Mouse (Mus musculus): Measurements from ENCODE around the gene Acp1. TPM values are rescaled to one million over a fixed set of nuclear protein-coding genes. Genes with fewer than 3 reads are reported as not detected.

The Acp1 gene
- polyA plus RNA-seq (2015; fragmentation: Nextera tagmentation; extraction: Ambion mirVana) = 85.4 and 88.8 TPM in 2 replicates

DNA sequence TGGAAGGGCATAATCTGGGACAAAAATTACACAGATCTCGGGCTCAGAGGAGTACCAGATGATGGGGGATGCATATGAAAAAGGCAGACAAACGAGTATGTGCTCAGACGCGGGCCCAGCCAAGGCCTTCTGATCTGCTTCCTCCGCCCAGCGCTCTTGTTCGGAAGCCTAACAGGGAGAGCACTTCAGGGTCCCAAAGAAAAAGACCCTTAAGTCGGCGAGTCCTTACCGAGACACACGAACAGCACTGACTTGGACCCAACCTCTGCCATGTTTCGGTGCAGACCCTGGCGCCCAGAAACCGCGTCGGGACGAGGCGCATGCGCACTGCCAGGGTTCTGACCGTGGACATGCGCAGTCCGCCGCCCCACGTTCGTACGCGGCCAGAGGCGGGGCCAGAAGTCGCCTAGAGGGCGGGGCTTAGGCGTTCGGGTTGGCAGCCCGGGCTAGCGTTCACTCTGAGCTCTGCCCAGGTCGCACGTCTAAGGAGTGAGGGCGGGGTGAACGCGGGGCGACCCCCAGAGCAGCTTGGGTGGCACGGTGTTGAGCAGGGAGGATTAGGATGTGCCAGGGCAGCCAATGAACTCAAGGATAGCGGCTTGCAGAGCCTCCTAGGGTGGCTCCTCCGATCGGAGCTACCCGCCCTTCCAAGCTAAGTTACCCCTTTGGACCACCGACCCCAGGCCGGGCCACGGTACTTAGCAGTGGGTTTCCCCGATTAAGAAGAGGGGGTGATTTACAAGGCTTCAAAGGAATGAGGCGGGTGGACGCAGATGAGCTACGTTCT lies at the start of gene Acp1, which contains the start of gene Sh3yl1:
Gene Acp1 (minus strand): TSS at position 329 of the 787 bp plus-strand sequence.
Gene Sh3yl1 (plus strand): TSS at position 408 of the 787 bp plus-strand sequence.
- Histone ChIP-seq H3K27ac (ENCODE audit: low read length) (peak within 1 kb of the TSS; percentile 62), H3K36me3 (ENCODE audit: insufficient read depth, low read length) (no peaks in the 10 kb centered on the region), H3K9ac (replicated peaks; ENCODE audit: low read depth) (peak within 1 kb of the TSS; percentile 82), H3K9me3 (ENCODE audit: low read length) (no peaks in the 10 kb centered on the region), H3K4me1 (ENCODE audit: insufficient read depth, low read depth, low read length) (peaks cover 8% of the 10 kb centered on the region; the same call in 1 of the 2 replicates), H3K27me3 (replicated peaks; ENCODE audit: insufficient read depth, low read length) (no peaks in the 10 kb centered on the region), H3K4me3 (ENCODE audit: low read depth, low read length) (peak within 1 kb of the TSS; percentile 66), H3K4me2 (replicated peaks; ENCODE audit: low read depth, low read length) (peak within 1 kb of the TSS; percentile 97)
- WGBS = under 1% methylated on average over 52 of the region's 52 CpGs
- DNase-seq (ENCODE audit: low spot score) = peak; percentile 96
- peak; percentile 98 for ATAC-seq
- TF ChIP-seq EP300 (IDR thresholded peaks at IDR 0.05) = no peak
- TF ChIP-seq CTCF (IDR thresholded peaks at IDR 0.05) = no peak

DNA sequence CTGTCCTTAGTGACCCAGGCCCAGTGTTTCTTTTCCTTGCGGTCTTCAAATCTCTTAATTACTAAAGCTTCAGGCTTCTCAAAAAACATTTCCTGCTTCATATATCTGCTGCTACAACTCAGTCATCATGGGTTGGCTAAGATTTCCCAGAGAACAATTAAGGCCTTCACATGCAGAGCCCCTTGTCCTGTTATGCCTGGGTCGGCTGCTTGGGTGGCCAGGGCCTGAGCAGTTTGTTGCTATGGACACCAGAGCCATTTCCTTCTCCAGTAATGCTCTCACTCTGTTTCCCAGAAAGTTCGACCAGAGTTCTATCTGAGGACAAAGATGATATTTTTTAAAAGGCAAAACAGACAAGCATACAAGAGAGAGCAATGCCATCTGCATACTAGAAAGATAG lies 32.8 kb upstream of the Acp1 start:
- no peak for TF ChIP-seq CTCF (IDR thresholded peaks at IDR 0.05)
- TF ChIP-seq EP300 (IDR thresholded peaks at IDR 0.05) = no peak
- no peak overlapping the region for H3K9ac ChIP-seq (replicated peaks; ENCODE audit: low read depth)
- H3K27ac ChIP-seq (ENCODE audit: low read length) = no peak overlapping the region
- H3K36me3 ChIP-seq (ENCODE audit: insufficient read depth, low read length) = no peaks in the 10 kb centered on the region
- H3K4me3 ChIP-seq (ENCODE audit: low read depth, low read length) = no peak overlapping the region
- H3K4me1 ChIP-seq (ENCODE audit: insufficient read depth, low read depth, low read length) = no peaks in the 10 kb centered on the region
- H3K27me3 ChIP-seq (replicated peaks; ENCODE audit: insufficient read depth, low read length) = no peaks in the 10 kb centered on the region
- DNase-seq (ENCODE audit: low spot score) (no peak), ATAC-seq (no peak)
- H3K4me2 ChIP-seq (replicated peaks; ENCODE audit: low read depth, low read length) = no peak overlapping the region
- 44% methylated on average over 3 of the region's 3 CpGs for WGBS
- H3K9me3 ChIP-seq (ENCODE audit: low read length) = no peaks in the 10 kb centered on the region

DNA sequence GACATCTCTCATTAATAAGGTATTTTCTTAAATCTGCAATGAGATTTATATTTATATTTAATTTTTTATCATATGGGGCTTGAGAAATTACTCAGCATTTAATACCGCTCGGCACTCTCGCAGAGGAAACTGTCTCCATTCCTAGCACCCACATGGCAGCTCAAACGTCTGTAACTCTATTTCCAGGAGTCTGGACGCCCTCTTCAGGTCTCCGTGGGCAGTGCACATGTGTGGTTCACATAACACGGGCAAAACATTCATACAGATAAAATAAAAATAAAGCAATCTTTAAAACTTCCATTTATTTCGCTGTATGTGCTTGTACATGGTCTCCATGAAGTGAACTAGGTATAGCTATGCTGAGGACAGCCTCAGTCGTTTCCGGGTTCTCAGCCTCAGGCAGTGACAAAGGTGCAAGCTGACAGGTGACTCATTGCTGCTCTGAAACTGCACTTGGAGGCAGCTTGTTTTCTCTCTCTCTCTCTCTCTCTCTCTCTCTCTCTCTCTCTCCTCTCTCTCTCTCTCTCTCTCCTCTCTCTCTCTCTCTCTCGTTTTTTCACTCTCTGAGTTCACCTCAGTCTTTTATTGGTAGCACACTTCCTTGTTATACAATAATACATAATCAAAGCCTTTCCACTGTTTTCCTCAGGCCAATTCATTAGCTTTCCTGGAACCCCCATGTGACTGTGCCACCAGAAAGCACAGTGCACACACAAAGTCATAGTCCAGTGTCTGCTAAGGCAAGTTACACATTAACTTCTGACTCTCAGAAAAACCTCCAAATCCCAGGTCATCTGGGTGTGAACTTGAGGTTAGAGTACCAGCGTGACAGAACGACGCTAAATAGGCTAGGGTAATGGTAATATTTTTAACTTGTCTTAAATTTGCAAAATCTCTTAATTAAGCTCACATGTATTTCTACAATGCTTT lies 31.9 kb upstream of the Acp1 start:
- TF ChIP-seq CTCF (IDR thresholded peaks at IDR 0.05) (no peak), EP300 (IDR thresholded peaks at IDR 0.05) (no peak)
- no peak overlapping the region for H3K27ac ChIP-seq (ENCODE audit: low read length)
- H3K27me3 ChIP-seq (replicated peaks; ENCODE audit: insufficient read depth, low read length) = no peaks in the 10 kb centered on the region
- no peak for ATAC-seq
- no peaks in the 10 kb centered on the region for H3K9me3 ChIP-seq (ENCODE audit: low read length)
- no peak overlapping the region for H3K4me2 ChIP-seq (replicated peaks; ENCODE audit: low read depth, low read length)
- WGBS = 79% methylated on average over 14 of the region's 14 CpGs
- DNase-seq (ENCODE audit: low spot score) = no peak
- H3K9ac ChIP-seq (replicated peaks; ENCODE audit: low read depth) = no peak overlapping the region
- H3K4me3 ChIP-seq (ENCODE audit: low read depth, low read length) = no peak overlapping the region
- no peaks in the 10 kb centered on the region for H3K36me3 ChIP-seq (ENCODE audit: insufficient read depth, low read length)
- H3K4me1 ChIP-seq (ENCODE audit: insufficient read depth, low read depth, low read length) = no peaks in the 10 kb centered on the region

DNA sequence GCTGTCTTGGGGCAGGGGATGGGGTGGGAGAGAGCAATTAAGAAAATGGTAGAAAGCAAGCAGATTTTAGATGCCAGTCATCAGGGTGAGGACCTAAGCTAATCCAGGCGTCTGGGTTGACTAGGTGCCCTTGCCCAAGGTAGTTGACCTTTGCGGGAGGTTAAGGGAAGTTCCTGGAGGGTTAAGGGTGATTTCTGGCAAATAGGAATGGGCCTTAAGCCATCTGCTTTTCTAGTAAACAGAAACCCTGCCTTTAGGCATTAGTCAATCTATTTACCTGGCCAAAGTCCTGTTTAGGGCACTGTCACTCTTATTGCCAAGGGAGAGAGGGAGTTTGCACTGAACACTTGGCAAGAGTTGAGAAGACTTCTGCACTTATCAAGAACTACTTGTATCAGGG lies 25.5 kb upstream of the Acp1 start:
- Histone ChIP-seq H3K27me3 (replicated peaks; ENCODE audit: insufficient read depth, low read length) (no peaks in the 10 kb centered on the region), H3K9me3 (ENCODE audit: low read length) (no peaks in the 10 kb centered on the region), H3K4me3 (ENCODE audit: low read depth, low read length) (no peak overlapping the region), H3K27ac (ENCODE audit: low read length) (no peak overlapping the region), H3K9ac (replicated peaks; ENCODE audit: low read depth) (no peak overlapping the region), H3K36me3 (ENCODE audit: insufficient read depth, low read length) (no peaks in the 10 kb centered on the region), H3K4me1 (ENCODE audit: insufficient read depth, low read depth, low read length) (no peaks in the 10 kb centered on the region), H3K4me2 (replicated peaks; ENCODE audit: low read depth, low read length) (no peak overlapping the region)
- DNase-seq (ENCODE audit: low spot score) = no peak
- ATAC-seq = no peak
- 74% methylated on average over 2 of the region's 2 CpGs for WGBS
- TF ChIP-seq CTCF (IDR thresholded peaks at IDR 0.05) = no peak
- TF ChIP-seq EP300 (IDR thresholded peaks at IDR 0.05) = no peak

DNA sequence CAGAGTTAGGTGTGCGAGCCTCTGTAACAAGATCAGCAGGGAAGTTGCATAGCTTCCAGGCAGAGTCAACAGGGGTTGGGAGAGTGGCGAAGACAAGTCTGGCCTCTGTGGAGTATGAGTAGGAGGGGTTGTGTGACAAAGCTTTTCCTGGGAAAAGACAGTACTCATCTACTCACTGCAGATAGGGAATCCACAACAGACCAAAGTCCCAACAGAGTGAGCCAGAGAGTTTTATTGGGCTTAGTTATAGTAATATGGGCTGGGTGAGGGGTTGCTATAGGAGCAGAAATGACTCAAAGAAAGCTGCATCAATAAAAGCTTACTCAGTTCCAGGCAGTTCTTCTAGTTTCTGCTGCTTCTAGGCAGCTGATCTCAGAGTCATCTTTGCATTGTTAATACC lies 21.9 kb upstream of the Acp1 start:
- 77% methylated on average over 2 of the region's 2 CpGs for WGBS
- Histone ChIP-seq H3K4me1 (ENCODE audit: insufficient read depth, low read depth, low read length) (no peaks in the 10 kb centered on the region), H3K27me3 (replicated peaks; ENCODE audit: insufficient read depth, low read length) (no peaks in the 10 kb centered on the region), H3K36me3 (ENCODE audit: insufficient read depth, low read length) (no peaks in the 10 kb centered on the region), H3K9ac (replicated peaks; ENCODE audit: low read depth) (no peak overlapping the region), H3K4me2 (replicated peaks; ENCODE audit: low read depth, low read length) (no peak overlapping the region), H3K4me3 (ENCODE audit: low read depth, low read length) (no peak overlapping the region), H3K9me3 (ENCODE audit: low read length) (no peaks in the 10 kb centered on the region), H3K27ac (ENCODE audit: low read length) (no peak overlapping the region)
- no peak for DNase-seq (ENCODE audit: low spot score)
- TF ChIP-seq EP300 (IDR thresholded peaks at IDR 0.05) (no peak), CTCF (IDR thresholded peaks at IDR 0.05) (no peak)
- ATAC-seq = no peak

DNA sequence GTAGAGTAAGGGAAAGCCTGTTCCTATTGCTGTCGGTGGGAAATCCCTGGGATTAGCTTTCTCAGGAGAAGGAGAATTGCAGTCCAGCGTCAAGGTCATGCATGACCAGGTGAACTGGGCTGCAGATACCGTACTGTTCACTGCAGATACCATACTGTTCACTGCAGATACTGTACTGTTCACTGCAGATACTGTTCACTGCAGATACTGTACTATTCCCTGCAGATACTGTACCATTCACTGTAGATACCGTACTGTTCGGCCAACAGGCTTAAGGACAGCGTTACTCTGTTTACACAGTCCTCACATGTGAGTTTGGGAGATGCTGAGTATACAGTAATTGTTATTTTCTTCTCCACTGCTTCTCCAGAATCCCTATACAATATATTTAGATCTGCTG lies 16.8 kb upstream of the Acp1 start:
- Histone ChIP-seq H3K4me3 (ENCODE audit: low read depth, low read length) (no peak overlapping the region), H3K9me3 (ENCODE audit: low read length) (no peaks in the 10 kb centered on the region), H3K4me1 (ENCODE audit: insufficient read depth, low read depth, low read length) (no peaks in the 10 kb centered on the region), H3K4me2 (replicated peaks; ENCODE audit: low read depth, low read length) (no peak overlapping the region), H3K27ac (ENCODE audit: low read length) (no peak overlapping the region), H3K9ac (replicated peaks; ENCODE audit: low read depth) (no peak overlapping the region), H3K27me3 (replicated peaks; ENCODE audit: insufficient read depth, low read length) (no peaks in the 10 kb centered on the region), H3K36me3 (ENCODE audit: insufficient read depth, low read length) (no peaks in the 10 kb centered on the region)
- ATAC-seq = no peak
- TF ChIP-seq CTCF (IDR thresholded peaks at IDR 0.05) (no peak), EP300 (IDR thresholded peaks at IDR 0.05) (no peak)
- WGBS = 82% methylated on average over 6 of the region's 6 CpGs
- no peak for DNase-seq (ENCODE audit: low spot score)

Data from lung, postnatal 0 days (tissue).